Mouse (Mus musculus) adrenal gland, postnatal 36 days (tissue): ENCODE data around the gene Zbtb41. TPM values are rescaled to one million over a fixed set of nuclear protein-coding genes. Genes with fewer than 3 reads are reported as not detected.
A peak's percentile ranks its signal among the peaks of the same experiment; 100 is the strongest.

Experiments used
- DNase-seq, 2 experiments: peaks; one replicate each; pipeline ENCODE4 v3.0.0; 2021; ENCODE audit warnings: mixed read lengths in 1 of 2
- total RNA-seq, 2 experiments: library from RNA; stranded (reverse); gene quantifications; 2 replicates each; pipeline ENCODE4 v1.2.3; 2021

Gene Zbtb41
- total RNA-seq, 2 experiments from 2014 or later: 39.5 to 42.4 TPM

- no peak for DNase-seq
Measured at GRCm38 (mm10) chr1:139478898-139479297, 56.8 kb downstream of the Zbtb41 start.

GRCm38 (mm10) chr1:139480246-139480645 lies 58.2 kb downstream of the Zbtb41 start:
- DNase-seq: no peak

- DNase-seq: no peak
Measured at GRCm38 (mm10) chr1:139481146-139481545, 59.1 kb downstream of the Zbtb41 start.

GRCm38 (mm10) chr1:139494630-139495029 lies 72.5 kb downstream of the Zbtb41 start:
- no peak for DNase-seq

GRCm38 (mm10) chr1:139495408-139495807 lies 73.3 kb downstream of the Zbtb41 start:
- DNase-seq: no peak

GRCm38 (mm10) chr1:139496212-139496611 lies 74.1 kb downstream of the Zbtb41 start:
- peak in 1 of 2 experiments; percentile 9 for DNase-seq

- no peak for DNase-seq
Measured at GRCm38 (mm10) chr1:139499751-139500150, 77.7 kb downstream of the Zbtb41 start.

GRCm38 (mm10) chr1:139501258-139501752 lies 79.2 kb downstream of the Zbtb41 start, which contains the start of gene F13b:
TSS of gene F13b (plus strand) at chr1:139501702.
- DNase-seq: no peak

Other genes with a start within 250 kb of the Zbtb41 start
- gene Crb1, start 45.2 kb upstream of the Zbtb41 start, total RNA-seq: not detected
- gene Aspm, start 32.5 kb downstream of the Zbtb41 start, total RNA-seq: 1 to 10 TPM; 2.2 to 2.7 TPM
- not detected for gene F13b, start 79.4 kb downstream of the Zbtb41 start, total RNA-seq
- gene Cfhr1, start 138.0 kb downstream of the Zbtb41 start, total RNA-seq: not detected